Mouse (Mus musculus): ENCODE data around the gene Zfp612.

GRCm38 (mm10) chr8:110058207-110058606, 21.3 kb upstream of the Zfp612 start:
- TF ChIP-seq CTCF (IDR thresholded peaks at IDR 0.05; ENCODE audit: control insufficient read depth, insufficient read depth, insufficient read length) (no peak), USF1 (IDR thresholded peaks at IDR 0.05; ENCODE audit: low read depth) (no peak), CEBPB (IDR thresholded peaks at IDR 0.05; ENCODE audit: low read depth) (no peak)
